ENCODE assay signal across 9 mouse cellular contexts in genomic region chr9:15939594-15939993, GRCm38 (mm10).
DNase-seq lines count a peak whose midpoint lies in the region; ATAC-seq and TF ChIP-seq lines count a peak whose summit lies in the region.
"Had no signal": no experiment of that assay in that cellular context is flagged by ENCODE, and none has a peak within 500 bp of the region (broad histone marks: within the 10 kb centered on the region; RNA-seq: fewer than 3 reads in every experiment).

No protein-coding gene starts in this region.

- TF ChIP-seq CTCF in heart, adult 2 months (IDR thresholded peaks at IDR 0.05): peak; percentile 47
- TF ChIP-seq CTCF in brain, embryonic 14.5 days (IDR thresholded peaks at IDR 0.05; ENCODE audit: borderline replicate concordance, extremely low read depth, insufficient read depth, insufficient read length): peak; percentile 50; the same call in 1 of the 2 replicates
- TF ChIP-seq CTCF in midbrain, postnatal 0 days (IDR thresholded peaks at IDR 0.05): peak; percentile 55

- intact Hi-C loops in heart, adult 2 months (cut with DNase I): no loop called here

- no peaks in the 10 kb centered on the region for H3K79me2 ChIP-seq in heart, adult 2 months (replicated peaks; ENCODE audit: control insufficient read depth, insufficient read depth, low read length)

- no peak for DNase-seq in heart, adult 2 months
- DNase-seq in midbrain, embryonic 11.5 days (ENCODE audit: low spot score, missing footprints): peak; percentile 90
- no peak for DNase-seq in brain, embryonic 14.5 days (ENCODE audit: low read depth)
- DNase-seq in midbrain, postnatal 0 days (ENCODE audit: low spot score): no peak
- DNase-seq in layer of hippocampus, adult 9-11 months: no peak
- DNase-seq: kidney, adult 11 months had no signal

- no peak for TF ChIP-seq EP300 in heart, adult 2 months (IDR thresholded peaks at IDR 0.05; ENCODE audit: insufficient read depth, low read depth, low read length)

- no peak overlapping the region for H3K9ac ChIP-seq in heart, adult 2 months (ENCODE audit: low read depth, low read length)
- H3K9ac ChIP-seq in heart, embryonic 11.5 days (ENCODE audit: low read depth, low read length): no peak overlapping the region
- no peak overlapping the region for H3K9ac ChIP-seq in midbrain, embryonic 11.5 days (ENCODE audit: low read length)
- H3K9ac ChIP-seq in midbrain, embryonic 15.5 days: no peak overlapping the region
- no peak overlapping the region for H3K9ac ChIP-seq in midbrain, postnatal 0 days (replicated peaks; ENCODE audit: low read length, poor library complexity, severe bottlenecking)

- H3K36me3 ChIP-seq in heart, adult 2 months (ENCODE audit: control insufficient read depth, insufficient read depth, low read length): no peaks in the 10 kb centered on the region
- no peaks in the 10 kb centered on the region for H3K36me3 ChIP-seq in heart, embryonic 11.5 days (ENCODE audit: control insufficient read depth, insufficient read depth, low read length)
- peaks cover 2% of the 10 kb centered on the region; the same call in 1 of the 2 replicates for H3K36me3 ChIP-seq in midbrain, embryonic 11.5 days (ENCODE audit: control insufficient read depth, insufficient read depth, low read length)
- no peaks in the 10 kb centered on the region for H3K36me3 ChIP-seq in midbrain, embryonic 15.5 days (replicated peaks)
- H3K36me3 ChIP-seq in midbrain, postnatal 0 days (ENCODE audit: insufficient read depth, low read length): peaks cover 5% of the 10 kb centered on the region; the same call in 1 of the 2 replicates

- no peak for ATAC-seq in heart, embryonic 11.5 days (replicated peaks; ENCODE audit: insufficient number of reproducible peaks, low FRiP score, low TSS enrichment)
- ATAC-seq in midbrain, embryonic 11.5 days (ENCODE audit: low FRiP score): no peak
- no peak for ATAC-seq in midbrain, embryonic 15.5 days (replicated peaks)
- no peak for ATAC-seq in midbrain, postnatal 0 days (ENCODE audit: low FRiP score)
- no peak for ATAC-seq in erythroblast, adult 5-6 weeks (replicated peaks; ENCODE audit: low FRiP score, poor library complexity, severe bottlenecking)

- no peak for TF ChIP-seq POLR2A in heart, adult 2 months (IDR thresholded peaks at IDR 0.05; ENCODE audit: insufficient read depth, low read depth, low read length)
- no peak for TF ChIP-seq POLR2A in brain, embryonic 14.5 days (IDR thresholded peaks at IDR 0.05; ENCODE audit: borderline replicate concordance, extremely low read depth, insufficient read depth, insufficient read length, poor library complexity, severe bottlenecking)

- no peak overlapping the region for H3K27ac ChIP-seq in heart, adult 2 months
- no peak overlapping the region for H3K27ac ChIP-seq in heart, embryonic 11.5 days (ENCODE audit: low read depth, low read length)
- no peak overlapping the region for H3K27ac ChIP-seq in midbrain, embryonic 11.5 days (ENCODE audit: low read depth, low read length)
- H3K27ac ChIP-seq in midbrain, embryonic 15.5 days: no peak overlapping the region
- no peak overlapping the region for H3K27ac ChIP-seq in midbrain, postnatal 0 days (ENCODE audit: low read depth, low read length)

- no peak overlapping the region for H3K4me2 ChIP-seq in heart, embryonic 11.5 days
- no peak overlapping the region for H3K4me2 ChIP-seq in midbrain, embryonic 11.5 days
- no peak overlapping the region for H3K4me2 ChIP-seq in midbrain, embryonic 15.5 days
- no peak overlapping the region for H3K4me2 ChIP-seq in midbrain, postnatal 0 days (ENCODE audit: low read depth, low read length, poor library complexity, severe bottlenecking)

- H3K9me3 ChIP-seq in heart, embryonic 11.5 days (replicated peaks; ENCODE audit: control insufficient read depth, low read length): no peaks in the 10 kb centered on the region
- H3K9me3 ChIP-seq in midbrain, embryonic 11.5 days (ENCODE audit: control insufficient read depth, low read length): no peaks in the 10 kb centered on the region
- no peaks in the 10 kb centered on the region for H3K9me3 ChIP-seq in midbrain, embryonic 15.5 days
- no peaks in the 10 kb centered on the region for H3K9me3 ChIP-seq in midbrain, postnatal 0 days (ENCODE audit: low read length)

- no peaks in the 10 kb centered on the region for H3K27me3 ChIP-seq in heart, adult 2 months (ENCODE audit: control insufficient read depth, insufficient read depth, low read length)
- no peaks in the 10 kb centered on the region for H3K27me3 ChIP-seq in heart, embryonic 11.5 days (ENCODE audit: control insufficient read depth, insufficient read depth, low read length)
- H3K27me3 ChIP-seq in midbrain, embryonic 11.5 days (ENCODE audit: control insufficient read depth, insufficient read depth, low read length): no peaks in the 10 kb centered on the region
- H3K27me3 ChIP-seq in midbrain, embryonic 15.5 days (replicated peaks): no peaks in the 10 kb centered on the region
- no peaks in the 10 kb centered on the region for H3K27me3 ChIP-seq in midbrain, postnatal 0 days (ENCODE audit: insufficient read depth, low read length)

- 65% methylated on average over 2 of the region's 2 CpGs for WGBS in heart, adult 2 months
- WGBS in heart, embryonic 11.5 days (ENCODE audit: insufficient replicate concordance): 34% methylated on average over 2 of the region's 2 CpGs
- WGBS in midbrain, embryonic 11.5 days: 51% methylated on average over 2 of the region's 2 CpGs
- WGBS in midbrain, embryonic 15.5 days: 51% methylated on average over 2 of the region's 2 CpGs
- WGBS in midbrain, postnatal 0 days: 53% methylated on average over 2 of the region's 2 CpGs

- H3K4me3 ChIP-seq in heart, adult 2 months: no peak overlapping the region
- H3K4me3 ChIP-seq in heart, embryonic 11.5 days (ENCODE audit: low read depth, low read length): no peak overlapping the region
- H3K4me3 ChIP-seq in midbrain, embryonic 11.5 days (ENCODE audit: low read depth, low read length): no peak overlapping the region
- no peak overlapping the region for H3K4me3 ChIP-seq in midbrain, embryonic 15.5 days
- H3K4me3 ChIP-seq in midbrain, postnatal 0 days (ENCODE audit: low read depth, low read length): no peak overlapping the region

- H3K4me1 ChIP-seq in heart, adult 2 months (ENCODE audit: control insufficient read depth, insufficient read depth, low read length): no peaks in the 10 kb centered on the region
- H3K4me1 ChIP-seq in heart, embryonic 11.5 days (ENCODE audit: control insufficient read depth, insufficient read depth, low read length): no peaks in the 10 kb centered on the region
- peaks cover 6% of the 10 kb centered on the region; the same call in 1 of the 2 replicates for H3K4me1 ChIP-seq in midbrain, embryonic 11.5 days (ENCODE audit: control insufficient read depth, insufficient read depth, low read length)
- H3K4me1 ChIP-seq in midbrain, embryonic 15.5 days: no peaks in the 10 kb centered on the region
- H3K4me1 ChIP-seq in midbrain, postnatal 0 days (ENCODE audit: insufficient read depth, low read length): no peaks in the 10 kb centered on the region
